Mouse (Mus musculus) testis, adult 2 months (tissue): Measurements from ENCODE around the gene Olfr1359.

Source experiments
- CTCF ChIP-seq: fragments of 200-500 bp; IDR thresholded peaks from 2 replicates; pipeline ENCODE4 v1.5.1; 2012; ENCODE audit warnings: low read depth, mild to moderate bottlenecking, inconsistent platforms, low read length, moderate library complexity; ENCODE audit not compliant: control insufficient read depth, insufficient read depth, insufficient replicate concordance
- POLR2A ChIP-seq: fragments of 200-500 bp; IDR thresholded peaks from 2 replicates; pipeline ENCODE4 v1.6.1; 2012; ENCODE audit warnings: low read depth, mild to moderate bottlenecking, inconsistent platforms, low read length, moderate library complexity; ENCODE audit not compliant: control insufficient read depth

DNA sequence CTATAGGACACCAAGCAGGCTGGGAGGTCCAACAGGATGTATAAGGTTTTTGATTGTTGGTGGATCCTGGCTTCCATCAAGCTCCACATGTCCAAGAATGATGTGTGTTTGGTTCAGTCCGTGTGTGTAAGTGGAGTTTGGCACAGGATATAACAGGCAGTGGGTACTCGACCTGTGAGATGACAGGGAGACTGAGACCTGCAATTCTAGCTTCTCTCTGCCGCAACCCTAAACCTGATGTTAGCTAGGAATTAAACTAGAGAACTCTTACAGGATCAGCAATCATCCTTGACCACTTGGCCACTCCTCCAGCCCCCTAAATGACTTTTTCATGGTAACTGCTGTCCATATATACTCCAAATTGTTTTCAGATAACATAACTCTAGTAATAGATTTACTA is 54.4 kb downstream of the Olfr1359 start:
- no peak for TF ChIP-seq CTCF
- no peak for TF ChIP-seq POLR2A
